Mouse (Mus musculus) liver, embryonic 14.5 days (tissue): Measurements from ENCODE around the gene Vps35l.

Source experiments
- CTCF ChIP-seq: IDR thresholded peaks from 2 replicates; pipeline ENCODE4 v1.5.1; 2016; ENCODE audit warnings: antibody characterized with exemption, low read depth, control low read depth
- EP300 ChIP-seq: IDR thresholded peaks from 2 replicates; pipeline ENCODE4 v1.6.1; 2016; ENCODE audit warnings: antibody characterized with exemption, low read depth

DNA sequence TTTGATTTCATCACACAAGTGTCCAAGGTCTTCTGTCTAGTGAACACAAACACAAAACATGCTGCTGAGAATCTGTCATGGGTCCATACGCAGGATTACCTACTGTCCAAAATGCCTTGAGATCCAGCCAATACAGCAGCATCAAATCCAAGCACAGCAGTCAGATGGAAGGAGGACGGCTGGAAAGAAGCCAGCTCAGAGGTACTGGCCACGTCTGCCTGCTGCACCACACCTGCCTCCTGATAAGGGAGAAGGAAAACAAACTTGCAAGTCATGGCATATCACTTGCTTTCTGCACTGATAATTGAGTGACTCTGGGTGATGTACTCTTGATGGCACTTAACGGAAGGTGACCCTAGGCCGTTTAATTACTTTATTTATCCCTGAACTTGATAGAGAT, 105.1 kb downstream of the Vps35l start:
- TF ChIP-seq CTCF = no peak
- no peak for TF ChIP-seq EP300
